Mouse (Mus musculus): ENCODE measurements around the gene Stag3.

Gene Stag3

DNA sequence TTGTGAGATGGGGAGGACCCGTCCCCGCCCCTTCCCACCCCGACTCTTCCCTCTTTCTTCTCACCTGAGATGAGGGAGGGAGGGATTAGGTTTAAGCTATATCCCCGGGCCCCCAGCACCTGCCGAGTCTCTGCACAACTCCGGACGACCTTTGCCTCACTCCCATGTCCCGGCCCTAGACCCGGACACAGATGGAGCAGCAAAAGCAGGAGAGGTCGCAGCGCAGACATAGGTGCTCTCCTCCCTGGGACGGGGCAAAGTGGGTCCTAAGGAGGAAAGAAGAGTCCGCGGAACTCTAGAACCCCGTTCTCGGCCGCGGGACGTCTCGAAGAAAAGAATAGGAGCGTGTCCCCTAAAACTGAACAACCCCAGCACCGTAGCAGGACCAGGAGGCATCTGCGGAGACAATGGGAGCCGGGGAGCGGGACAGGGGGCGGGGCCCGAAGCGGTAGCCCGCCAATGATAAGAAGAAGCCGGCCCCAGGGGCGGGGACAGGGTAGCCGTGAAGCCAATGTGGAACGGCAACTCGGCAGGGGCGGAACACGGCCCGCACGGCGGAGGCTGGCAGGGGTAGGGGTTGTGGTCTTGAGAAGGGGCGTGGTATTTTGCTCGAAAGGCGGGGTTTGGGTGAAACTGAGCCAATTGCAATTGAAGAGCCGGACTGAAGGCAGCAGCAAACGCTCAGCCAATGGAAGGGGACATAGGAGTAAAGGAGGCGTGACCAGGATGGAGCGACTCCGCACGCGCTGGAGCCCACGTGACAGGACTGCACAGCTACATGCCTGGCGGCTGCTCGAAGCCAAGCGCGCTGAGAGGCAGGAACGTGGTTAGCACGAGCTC is at the start of gene Stag3, which contains the start of the genes Gm43720 and Gpc2:
Gene Stag3 (plus strand): TSS at position 656 of the 840 bp plus-strand sequence.
Gene Gm43720 (minus strand): TSS at position 374 of the 840 bp plus-strand sequence.
Gene Gpc2 (minus strand): TSS at position 421 of the 840 bp plus-strand sequence.
- DNase-seq: peak; percentile 94

DNA sequence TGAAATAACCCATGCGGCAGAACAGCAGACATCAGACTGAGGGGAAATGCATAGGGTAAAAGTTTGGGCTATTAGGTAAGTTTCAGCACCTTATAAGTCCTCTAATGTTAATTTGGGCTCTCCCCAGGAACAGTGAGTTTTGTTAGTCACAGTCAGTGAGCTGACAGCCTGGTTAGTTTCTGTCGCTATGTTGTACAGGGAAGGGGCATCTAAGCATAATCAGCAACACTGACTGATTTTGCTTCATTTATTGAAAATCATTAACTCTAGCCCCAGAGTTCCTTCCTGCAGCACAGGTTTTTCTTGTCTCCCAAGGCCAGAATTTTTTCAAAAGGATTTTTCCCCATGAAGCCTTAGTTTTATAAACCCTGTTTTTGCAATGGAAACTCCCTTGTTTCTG is 46.3 kb upstream of the Stag3 start:
- no peak for DNase-seq

DNA sequence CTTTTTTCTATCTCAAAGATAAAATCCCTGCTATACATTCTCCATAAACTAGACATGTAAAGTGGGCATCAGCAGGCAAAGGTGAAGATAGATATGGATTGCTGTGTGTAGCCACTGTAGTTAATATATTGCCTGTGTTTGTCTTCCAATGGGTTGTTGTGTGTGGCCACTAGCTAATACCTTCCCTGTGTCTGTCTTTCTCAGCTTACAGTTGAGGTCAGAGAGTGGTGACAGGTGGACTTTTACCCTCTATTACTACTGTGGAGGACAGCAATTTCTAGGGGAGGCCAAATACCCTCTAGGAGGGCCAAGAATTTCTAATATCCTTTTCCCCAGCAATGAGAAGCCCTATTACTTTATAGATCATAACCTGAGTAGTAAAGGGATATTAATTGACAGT is 45.8 kb upstream of the Stag3 start:
- DNase-seq: no peak

DNA sequence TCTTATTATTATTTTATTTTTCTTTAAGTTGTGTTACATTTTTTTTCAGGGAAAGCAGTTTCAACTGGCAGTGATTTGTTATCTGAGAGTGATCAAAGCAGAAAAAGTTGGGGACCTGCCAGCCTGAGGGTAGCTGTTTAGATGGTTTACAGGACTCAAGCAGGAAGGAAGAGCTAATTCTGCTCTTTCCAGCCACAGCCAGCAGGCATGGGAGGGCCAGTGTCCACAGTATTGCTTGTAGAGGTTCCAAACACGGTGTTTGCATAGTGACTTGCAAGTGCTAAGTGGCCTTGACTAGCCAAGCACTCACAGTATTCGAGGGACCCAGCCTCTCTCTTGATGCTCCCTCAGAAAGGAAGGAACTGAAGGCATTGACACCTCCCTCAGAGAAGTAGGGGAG is 38.5 kb upstream of the Stag3 start:
- peak; percentile 31 for DNase-seq

DNA sequence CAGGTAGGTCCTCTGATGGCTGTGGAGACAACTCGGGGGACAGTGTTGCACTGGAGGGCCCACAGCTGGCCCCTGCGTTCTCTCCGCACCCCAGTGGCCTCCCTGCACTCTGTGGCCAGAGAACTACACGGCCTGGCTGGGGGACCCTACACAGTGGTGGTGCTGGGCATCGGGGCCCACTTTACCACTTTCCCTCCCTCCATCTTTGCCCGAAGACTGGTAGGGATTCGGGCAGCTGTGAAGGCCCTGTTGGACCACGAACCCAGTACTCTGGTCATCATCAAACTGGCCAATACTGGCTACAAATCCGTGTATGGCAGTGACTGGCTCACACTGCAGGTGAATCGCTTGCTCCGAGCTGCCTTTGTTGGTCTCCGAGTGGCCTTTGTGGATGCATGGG is 28.9 kb upstream of the Stag3 start:
- no peak for DNase-seq

DNA sequence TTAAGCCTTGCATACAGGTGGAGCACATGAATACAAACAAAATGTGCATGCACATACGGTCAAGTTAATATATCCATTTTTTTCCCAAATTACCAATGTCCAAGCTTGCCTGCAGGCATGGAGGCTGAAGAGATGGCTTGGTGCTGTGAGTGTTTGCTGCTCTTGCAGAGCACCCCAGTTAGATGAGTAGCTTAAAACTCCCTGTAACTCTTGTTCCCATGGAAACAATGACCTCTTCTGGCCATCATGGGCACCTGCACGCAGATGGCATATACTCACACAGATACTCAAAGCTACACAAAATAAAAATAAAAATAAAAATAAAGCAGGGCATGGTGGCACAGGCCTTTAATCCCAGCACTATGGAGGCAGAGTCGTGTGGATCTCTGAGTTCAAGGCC is 27.0 kb upstream of the Stag3 start:
- DNase-seq: no peak

DNA sequence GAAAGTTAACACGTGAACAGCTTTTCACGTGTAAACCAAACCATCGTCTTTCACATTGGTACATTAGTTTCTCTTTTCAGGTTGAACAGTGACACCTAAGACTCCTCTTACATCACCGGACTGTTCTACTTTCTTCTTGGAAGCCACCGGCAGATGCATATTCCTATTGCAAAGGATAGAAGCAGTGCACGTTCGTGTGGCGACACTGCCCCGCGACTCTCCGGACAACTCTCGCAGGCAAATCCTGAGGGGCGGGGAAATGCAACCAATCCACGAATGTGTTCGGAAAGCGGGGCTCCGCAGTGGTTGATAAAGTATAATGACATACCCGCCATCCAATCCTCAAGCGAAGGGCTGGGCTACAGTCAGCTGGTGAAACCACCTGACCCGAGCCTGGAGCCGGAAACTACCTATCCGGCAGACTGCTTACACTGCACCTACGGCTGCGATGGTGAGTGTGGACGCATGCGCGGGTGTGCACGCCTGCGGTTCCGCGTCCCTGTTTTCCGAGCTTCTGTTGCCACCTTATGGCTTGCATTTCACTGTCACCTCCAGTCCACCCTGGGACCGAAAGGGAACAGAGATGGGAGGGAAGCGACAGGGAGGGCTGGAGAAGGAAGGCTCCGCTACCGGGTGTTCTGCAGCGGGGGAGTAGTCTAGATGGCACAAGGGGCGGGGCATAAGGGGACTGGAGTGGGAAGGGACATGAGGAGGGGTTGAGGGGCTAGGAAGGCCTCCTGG is 24.5 kb upstream of the Stag3 start, which contains the start of gene Lamtor4:
Gene Lamtor4 (plus strand): TSS at position 130 of the 741 bp plus-strand sequence.
- peak; percentile 97 for DNase-seq

DNA sequence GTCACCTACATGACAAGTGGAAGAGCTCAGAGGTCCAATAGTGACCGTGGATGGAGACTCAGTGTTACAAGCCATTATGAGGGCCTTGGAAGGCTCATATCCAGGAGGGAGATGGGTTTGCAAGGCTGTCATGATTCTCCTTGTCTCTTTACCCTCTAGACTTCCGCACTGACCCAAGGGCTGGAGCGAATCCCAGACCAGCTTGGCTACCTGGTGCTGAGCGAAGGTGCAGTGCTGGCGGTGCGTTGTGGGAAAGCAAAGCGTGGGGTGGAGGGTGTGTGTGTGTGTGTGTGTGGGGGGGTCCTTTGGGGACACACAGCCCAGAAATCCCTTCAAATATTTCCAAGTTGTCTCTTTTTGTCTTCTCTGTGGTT is 24.0 kb upstream of the Stag3 start:
- no peak for DNase-seq

DNA sequence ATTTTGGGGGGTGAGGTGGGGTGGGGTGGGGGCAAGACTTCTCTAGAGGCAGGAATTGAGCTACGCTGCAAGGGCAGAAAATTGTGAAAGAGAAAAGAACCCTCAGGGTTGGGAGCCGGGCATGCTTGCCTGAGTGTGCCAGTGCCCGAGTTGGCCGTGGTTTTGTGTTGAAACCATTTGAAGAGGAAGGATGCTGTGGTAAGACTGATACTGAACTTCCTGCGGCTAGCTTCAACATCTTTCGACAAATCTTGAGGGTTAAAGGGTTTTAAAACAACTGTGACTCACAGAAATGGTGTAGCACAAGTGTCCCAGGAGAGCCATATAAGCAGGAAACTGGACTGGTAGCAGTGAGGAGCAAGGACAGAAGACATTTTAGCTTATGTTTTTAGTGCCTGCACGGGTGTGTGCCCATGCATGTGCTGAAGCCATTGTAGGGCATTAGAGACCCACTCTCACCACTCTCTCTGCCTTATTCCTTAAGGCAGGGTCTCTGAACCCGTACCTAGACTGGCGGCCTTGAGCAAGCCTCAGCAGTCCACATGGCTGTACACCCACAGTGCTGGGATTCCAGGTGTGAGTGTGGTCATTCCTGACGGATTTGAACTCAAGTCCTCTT is 23.0 kb upstream of the Stag3 start:
- DNase-seq: no peak

DNA sequence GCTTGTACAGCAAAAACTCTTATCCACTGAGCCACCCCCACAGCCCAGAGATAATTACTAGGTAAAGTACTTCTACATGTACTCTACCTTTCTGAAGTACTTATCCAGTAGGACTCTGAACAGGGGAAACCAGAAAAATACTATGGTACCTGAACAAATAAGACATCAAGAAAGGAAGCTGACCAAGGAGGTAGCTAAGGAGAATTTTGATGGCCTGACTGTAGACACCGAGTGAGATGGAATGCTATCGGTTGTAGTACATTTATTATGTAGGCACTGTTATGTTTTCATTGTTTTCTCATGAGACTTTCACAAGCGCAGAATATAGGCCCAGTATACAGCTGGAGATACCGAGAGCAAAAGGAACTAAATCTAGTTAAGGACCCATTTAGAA is 22.5 kb upstream of the Stag3 start:
- no peak for DNase-seq

DNA sequence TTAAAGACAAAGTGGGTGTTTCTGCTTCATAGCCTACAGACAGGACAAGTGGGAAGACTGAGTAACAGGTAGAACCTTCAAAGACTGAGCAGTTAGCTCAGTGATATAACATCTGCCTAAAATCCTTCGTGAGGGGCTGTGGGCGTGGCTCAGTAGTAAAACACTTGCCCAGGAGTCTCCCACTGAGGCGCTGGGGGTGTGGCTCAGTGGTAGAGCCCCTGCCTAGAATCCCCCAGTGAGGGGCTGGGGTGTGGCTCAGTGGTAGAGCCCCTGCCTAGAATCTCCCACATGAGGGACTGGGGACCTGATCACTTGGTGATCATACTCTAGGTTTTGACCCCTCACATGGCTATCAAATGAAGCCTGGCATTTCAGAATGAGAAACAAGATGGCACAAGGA is 22.0 kb upstream of the Stag3 start:
- DNase-seq: no peak

DNA sequence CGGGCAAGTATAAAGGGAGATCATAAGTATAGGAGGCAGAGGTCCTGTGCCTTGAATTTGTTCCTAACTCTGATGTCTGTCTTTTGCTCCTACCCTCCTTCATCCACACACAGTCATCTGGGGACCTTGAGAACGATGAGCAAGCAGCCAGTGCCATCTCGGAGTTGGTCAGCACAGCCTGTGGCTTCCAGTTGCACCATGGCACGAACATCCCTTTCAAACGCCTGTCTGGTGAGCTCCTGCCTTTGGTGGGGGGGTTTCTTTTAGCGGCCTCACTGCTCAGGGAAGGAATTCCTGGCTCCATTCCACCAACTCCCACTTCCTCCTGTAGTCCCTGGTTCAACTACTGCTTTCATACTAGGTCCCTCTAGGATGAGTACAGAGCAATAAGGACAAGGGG is 21.5 kb upstream of the Stag3 start:
- no peak for DNase-seq

DNA sequence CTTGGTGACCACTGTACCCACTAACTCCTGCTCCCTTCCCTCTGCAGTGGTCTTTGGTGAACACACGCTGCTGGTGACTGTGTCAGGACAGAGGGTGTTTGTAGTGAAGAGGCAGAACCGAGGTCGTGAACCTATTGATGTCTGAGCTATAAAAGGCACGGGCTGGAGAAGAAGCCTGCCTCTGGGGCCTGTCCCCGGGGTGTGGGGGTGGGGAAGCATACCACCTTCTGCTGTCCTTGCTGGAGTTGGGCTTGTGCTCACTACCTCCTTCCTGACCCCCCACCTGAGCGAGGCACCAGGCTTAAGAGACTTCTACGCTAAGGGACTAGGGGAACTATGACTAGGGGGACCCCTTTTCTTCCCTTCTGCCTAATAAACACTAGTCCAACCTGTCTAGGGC is 21.0 kb upstream of the Stag3 start:
- no peak for DNase-seq

DNA sequence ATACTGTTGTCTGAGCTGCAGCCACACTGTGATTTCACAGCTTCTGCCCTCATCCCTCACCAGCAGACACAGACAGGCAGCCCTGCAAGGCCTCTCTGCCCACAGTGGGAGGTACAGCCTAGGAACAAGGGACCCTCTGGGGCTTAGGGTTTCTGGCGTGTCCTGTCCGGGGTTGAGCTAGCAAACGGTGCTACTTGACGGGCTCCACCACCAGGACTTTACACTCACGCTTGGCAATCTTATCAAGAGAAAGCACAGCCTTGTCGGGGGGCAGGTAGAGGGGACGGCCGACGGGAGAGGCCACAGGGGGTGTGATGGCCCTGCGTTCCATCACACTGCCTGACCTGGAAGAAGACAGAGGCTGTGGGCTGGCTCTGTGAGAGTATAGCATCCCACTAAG is 20.0 kb upstream of the Stag3 start:
- DNase-seq: no peak

DNA sequence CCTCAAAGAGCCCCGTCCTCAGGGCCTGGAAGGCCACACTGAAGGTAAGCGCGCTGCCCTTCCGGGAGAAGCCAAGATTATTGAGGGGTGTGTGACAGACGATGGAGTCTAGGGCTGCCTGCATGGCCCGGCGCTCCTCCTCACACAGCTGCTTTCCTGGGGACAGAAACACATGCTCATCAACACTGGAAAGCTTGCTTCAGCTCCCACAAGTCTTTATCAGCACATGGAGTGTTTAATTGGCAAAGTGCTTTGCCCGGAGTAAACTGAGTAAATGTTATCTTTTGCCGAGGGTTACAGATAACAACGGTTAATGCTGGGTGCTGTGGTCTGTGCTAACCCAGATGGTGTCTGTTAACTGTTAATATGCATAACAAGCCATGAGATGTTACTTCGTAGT is 19.2 kb upstream of the Stag3 start:
- no peak for DNase-seq

DNA sequence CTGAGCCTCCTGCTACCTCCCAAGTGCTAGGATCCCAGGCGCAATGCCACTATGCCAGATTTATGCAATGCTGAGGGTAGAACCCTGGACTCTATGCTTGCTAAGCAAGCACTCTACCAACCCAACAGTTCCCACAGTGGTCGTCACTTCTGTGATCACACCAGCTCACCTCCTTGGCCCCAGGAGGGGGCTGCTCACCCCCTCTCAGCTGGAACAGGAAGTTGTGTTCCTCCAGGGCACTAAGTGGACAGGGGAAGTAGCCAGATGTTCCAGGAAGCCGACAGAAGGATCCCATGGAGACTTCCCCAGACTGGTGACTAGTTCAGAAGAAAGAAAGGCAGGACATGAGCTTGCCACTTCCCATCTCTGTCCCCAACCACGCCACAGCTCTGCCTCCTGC is 18.0 kb upstream of the Stag3 start:
- no peak for DNase-seq

DNA sequence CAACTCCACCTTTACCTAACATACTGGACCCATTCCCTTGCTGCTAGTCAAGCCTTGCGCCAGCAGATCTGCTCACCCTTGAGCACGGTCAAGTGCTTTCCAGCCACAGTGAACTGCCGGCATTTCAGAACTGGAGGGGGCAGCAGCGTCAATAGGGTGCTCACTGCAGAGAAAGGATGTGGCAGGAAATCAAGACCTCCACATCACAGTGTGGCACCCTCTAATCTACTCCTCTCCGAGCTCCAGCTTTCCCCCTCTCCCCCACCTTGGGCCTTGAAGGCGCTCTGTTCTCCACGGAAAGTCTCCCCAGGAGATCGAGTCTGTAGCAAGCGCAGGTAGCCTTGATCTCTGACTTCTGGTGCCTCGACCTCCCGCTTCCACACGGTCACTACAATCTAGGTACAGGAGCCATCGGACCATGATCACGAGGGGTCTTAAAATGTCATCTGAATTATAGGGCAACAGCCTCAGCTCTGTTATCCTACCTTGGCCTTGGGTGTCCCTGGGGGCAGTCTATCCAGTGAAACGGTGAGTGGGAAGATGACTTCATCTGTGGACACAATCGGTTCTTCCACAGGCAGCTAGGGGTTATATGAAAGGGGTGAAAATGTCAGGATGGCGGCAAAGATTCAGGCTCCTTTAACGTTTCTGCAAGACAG is 17.3 kb upstream of the Stag3 start:
- DNase-seq: no peak

DNA sequence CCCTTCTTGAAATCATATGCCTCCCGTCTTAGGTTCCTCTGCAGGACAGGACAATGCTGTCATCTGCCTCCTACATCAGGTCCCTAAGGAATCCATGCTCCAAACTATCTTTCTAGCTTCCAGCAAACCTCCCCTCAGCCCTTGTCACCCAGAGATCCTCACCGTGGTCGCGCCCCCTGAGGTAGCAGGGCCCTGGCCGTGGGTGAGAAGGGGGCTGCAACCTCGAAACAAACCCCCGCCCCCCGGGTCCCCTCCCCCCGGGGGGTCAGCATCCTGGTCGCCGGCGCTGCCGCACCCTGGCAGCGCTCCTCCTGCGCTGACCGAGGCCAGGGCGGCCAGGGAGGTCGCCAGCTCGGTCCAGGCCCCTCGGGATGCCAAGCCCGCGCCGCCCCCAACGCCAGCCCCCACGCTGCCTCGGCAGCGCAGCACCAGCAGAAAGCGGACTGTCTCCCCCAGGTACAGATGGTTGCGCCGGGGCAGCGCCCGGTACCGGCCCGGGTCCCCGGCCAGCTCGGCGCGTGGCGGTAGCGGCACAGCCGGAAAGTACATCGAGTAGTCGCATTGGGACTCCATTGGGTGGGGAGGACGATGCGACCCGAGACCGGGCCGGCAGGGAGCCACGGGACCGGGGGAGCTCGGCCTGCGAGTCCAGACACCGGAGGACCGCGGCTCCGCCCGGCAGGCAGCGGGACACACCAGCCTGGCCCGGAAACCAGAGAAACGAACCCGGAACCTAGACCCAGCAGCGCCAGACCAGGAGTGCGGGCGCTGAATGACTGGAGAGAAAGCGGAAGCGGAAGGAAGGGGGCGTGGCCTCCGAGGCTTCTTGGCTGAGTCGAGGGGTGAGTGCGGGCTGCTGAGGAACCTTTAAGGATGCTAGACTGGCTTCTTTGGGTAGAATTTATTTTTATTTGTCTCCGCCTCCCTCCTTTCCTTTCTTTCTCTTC is 16.5 kb upstream of the Stag3 start, which contains the start of gene BC037034:
Gene BC037034 (minus strand): TSS at position 774 of the 947 bp plus-strand sequence.
- DNase-seq: peak; percentile 96

DNA sequence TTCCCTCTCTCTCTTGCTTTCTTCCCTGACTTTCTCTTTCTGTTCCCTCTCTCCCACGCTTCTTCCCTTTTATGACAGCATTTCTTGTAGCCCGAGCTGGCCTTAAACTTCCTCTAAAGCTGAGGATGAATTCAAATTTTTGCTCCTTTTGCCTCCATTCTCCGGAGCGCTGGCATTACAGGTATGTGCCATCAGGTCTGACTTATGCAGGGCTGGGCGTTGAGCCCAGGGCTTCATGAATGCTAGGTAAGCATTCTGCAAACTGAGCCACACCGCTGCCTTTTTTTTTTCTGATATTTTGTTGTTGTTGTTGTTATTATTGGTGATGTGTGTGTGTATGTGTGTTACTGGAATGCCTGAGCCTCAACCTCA is 15.8 kb upstream of the Stag3 start:
- DNase-seq: no peak

DNA sequence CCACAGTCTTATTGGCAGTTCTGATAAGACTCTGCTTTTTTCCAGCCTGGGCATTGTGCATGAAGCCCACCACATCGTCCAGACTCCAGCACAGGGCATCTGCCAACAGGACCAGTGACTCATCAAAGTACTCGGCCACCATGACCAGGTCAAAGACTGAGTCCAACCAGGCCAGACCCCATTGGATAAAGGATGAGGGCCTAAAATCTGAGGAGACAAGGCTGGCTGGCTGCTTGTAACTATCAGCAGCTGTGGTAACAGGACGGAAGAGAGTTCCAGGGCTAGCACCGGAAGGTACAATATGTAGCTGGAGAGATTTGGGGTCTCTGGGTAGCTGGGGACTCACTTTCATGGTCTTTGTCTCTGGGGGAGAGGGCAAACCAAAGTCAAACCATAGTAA is 14.3 kb upstream of the Stag3 start:
- DNase-seq: no peak

DNA sequence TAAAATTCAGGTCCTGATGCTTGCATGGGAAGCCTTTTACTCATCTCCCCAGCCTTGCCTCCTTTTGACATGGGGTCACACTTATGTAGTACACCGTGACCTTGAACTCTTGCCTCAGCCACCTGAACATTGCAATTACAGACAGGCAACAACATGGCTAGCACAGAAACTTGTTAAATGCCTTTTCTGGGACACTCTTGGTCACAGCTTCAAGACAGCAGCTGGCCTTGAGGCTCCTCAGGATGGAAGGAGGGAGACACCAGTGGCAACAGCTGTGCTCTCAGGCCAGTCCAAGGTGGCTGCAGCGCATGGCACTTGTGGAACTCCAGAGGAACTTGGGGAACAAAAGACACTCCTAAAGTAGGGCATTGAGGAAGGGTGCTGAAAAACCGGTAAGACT is 12.9 kb upstream of the Stag3 start:
- no peak for DNase-seq

DNA sequence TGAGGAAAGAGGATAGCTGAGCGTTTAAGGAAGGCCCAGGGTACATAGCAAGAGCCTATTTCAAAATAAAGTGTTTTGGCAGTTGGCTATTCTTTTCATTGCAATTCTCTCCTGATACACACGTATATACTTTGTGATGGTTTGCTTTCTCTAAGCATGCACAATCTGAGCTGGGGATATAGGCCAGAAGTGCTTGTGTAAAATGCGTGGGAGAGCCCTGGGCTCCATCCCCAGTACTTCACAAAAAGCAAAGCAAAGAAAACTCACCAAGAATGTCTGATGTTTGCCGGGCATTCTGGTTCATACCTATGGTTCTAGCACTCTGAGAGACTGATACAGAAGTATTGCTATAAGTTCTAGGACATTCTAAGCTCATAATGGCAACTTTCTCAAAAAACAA is 11.1 kb upstream of the Stag3 start:
- DNase-seq: no peak

Measured in lung, postnatal 10 days (tissue).